Mouse (Mus musculus) adrenal gland, postnatal 14 days (tissue): Measurements from ENCODE around the gene Tbl1x. TPM values are rescaled to one million over a fixed set of nuclear protein-coding genes. Genes with fewer than 3 reads are reported as not detected.

Experiments
- DNase-seq: peaks from one replicate; pipeline ENCODE4 v3.0.0; 2021; ENCODE audit warnings: mixed read lengths
- total RNA-seq: library from RNA; stranded (reverse); gene quantifications from 2 replicates; pipeline ENCODE4 v1.2.3, GENCODE M21; 2021

Gene Tbl1x
- total RNA-seq, 1 experiment from 2014 or later = 64.3 TPM

DNA sequence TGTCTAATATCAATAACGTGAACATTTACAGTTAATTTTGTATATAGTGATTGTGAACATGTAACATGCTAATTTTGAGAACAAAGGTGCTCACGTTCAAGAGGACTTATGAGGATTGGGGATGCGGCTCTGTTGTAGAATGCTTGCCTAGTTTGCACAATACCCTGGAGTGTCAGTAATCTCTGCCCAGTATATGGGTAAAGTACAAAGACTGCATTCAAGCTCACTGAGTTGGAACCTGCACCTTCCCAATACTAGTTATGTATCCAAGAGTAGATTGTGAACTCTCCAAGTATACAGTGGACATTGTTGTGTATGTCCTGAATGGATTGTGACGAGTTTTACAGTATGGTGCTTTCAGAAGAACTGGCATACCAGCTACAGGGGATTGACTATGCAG is 33.7 kb downstream of the Tbl1x start:
- no peak for DNase-seq

DNA sequence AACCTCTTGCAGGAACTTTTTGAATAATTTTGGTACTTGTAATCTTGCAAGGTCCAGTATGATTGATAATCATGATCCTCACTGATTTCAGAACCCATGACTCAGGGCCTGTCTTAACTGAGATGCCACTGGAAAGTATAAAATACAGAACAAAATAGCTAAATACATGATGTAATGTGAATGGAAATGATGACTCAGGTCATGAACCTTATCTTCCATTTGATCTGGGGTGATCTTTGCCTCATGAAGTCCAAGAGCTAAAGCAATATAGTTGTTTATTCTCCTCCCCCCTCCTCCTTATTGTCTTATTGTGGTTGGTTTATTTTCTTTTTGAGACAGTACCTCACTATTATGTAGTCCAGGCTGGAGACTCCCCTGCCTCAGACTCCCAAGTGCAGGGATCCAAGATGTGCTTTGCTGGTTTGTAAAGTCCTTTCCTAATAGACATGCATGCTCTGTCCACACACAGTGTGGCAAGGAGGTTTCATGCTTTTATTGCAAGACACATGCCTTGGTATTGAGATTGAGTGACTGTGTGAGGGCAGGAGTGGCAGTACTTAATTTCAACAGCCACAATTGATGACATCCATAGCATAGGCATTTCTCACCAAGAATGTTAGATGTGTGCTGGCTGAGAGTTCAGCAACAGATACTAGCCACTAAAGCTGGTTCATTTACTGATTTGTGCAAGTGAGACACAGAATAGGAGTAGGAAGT is 34.7 kb downstream of the Tbl1x start:
- DNase-seq = no peak

DNA sequence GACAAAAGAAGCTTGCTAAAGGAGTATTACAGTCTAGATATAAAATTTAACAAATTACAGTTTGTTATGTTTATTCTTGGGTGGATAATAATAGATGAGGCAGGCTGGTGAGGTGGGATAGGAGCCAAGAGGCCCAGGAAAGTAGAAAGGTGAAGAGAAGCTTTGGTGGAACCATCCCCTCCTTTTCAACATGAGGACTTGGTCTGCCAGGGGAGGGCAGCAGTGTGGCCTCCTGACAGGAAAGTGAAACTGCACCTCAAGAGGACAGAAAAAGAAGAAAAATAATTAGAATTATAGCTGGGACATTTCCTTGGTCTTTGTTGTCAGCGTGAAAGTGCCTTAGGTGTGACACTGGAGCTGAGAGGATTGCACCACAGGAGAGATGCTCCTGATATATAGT is 35.6 kb downstream of the Tbl1x start:
- peak; percentile 17 for DNase-seq

DNA sequence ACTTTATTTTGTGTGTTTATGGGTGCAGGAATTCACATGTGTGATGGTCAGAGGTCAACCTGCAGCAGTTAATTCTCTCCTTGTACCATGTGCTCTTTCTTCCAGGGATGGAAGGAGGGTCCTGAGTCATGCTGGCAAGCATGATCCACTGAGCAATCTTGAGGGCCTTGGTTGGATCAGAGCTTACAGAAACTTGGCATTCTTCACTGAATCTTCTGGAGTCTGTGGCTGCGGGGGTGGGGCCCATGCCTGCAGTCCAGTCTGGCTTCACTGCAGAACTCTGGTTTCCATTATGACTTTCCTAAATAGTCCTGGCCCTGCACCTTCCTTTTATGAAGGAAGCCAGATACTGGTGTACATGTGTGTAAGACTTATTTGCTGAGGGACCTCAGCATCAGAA is 38.1 kb downstream of the Tbl1x start:
- DNase-seq = peak; percentile 51

DNA sequence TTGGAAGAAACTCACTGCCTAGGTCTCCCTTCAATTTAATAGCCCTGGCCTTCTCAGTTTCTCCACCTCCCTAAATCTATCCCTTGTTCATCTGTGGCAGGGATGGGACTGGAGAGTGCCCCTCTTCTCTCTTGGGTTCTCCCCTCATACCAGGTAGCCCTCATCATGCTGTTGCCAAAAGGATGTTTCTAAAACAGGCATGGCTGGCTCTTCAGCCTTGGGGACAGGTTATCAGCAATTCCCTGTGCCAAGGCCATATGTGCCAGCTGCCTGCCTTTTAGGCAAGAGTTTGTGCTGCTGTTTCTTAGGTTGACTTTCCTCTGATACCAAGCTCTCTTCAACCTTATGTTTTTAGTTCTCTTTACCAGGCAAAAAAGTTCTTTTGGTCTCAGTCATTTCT is 39.6 kb downstream of the Tbl1x start:
- no peak for DNase-seq

DNA sequence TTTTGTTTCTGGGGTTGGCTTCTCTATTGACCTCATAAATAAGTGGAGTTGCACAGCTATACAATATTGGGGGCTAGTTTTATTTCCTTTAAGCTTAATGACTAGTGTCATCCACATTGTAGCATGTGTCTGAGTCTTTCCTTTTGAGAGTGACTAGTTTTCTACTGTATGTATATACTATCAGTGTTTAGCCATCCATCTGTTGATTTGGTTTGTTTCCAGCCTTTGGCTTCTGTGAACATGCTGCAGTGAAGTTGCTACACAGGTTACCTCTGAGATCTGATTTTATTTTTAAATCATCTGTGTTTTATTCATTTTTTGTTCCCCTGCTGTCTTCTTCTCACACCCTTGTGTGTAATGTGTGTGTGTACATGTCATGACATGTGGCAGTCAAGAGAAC is 40.5 kb downstream of the Tbl1x start:
- DNase-seq = no peak

DNA sequence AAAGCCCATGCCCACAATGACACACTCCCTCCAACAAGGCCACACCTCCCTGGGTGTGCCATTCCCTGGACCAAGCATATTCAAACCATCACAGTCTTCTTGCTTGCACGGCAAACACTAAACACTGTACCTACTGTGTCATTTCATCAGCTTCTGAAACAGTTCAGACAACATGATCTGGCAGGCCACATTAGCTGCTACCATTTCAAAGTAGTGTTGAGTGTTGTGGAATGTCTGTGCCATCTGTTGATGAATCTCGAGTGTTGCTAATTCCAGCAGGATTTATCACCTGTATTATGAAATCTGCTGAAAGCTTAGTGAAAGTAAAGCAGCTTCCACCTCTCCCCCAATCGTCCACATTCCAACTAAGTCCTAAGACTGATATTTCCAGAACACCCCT is 41.3 kb downstream of the Tbl1x start:
- no peak for DNase-seq

DNA sequence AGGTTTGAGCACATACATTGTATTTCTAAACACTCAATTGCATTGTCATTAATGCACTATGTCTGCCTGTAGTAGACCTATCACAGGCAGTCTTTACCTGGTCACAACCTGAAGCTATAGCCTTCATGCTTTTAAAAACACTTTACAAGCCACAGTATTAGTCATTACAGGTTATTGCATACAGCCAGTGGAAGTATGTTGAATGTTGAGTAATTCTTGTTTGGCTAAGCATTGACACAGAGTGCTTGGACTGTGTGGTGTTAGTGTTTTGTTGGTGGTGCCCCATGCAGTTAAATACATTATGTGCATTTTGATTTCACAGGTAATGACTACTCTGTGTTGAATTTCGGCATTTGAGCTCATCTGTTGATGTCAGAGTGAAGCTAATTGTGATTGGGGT is 45.2 kb downstream of the Tbl1x start:
- no peak for DNase-seq

DNA sequence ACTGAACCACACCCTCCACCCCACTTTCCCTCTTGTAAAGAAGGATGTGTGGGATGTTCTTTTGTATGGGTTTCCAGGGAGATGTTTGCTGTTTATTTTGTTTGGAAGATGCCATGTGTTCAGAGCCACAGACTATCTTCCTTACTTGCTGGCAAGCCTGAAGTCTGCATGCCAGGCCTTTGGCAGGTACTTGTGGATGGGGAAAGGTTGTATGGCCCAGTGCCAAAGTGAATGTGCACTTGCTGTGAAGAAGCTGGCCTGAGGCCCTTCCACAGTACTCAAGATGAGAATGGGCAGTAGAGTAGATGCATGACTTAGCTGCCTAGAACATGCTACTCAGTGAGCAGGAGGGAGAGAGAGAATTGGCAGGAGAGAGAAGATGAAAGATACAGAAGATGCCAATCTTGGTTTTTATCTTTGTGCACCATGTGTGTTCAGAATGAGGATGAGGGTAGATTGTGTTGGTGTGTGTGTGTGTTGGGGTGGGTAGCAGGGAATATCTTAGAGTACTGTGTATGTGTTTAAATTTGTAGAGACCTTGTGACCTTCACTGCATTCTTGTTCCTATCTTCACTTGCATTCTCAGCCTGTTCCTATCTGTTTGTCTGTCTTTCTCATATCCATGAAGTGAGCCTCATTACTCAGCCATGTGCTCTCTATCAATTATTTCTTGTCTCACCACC is 48.5 kb downstream of the Tbl1x start:
- DNase-seq = peak; percentile 55

DNA sequence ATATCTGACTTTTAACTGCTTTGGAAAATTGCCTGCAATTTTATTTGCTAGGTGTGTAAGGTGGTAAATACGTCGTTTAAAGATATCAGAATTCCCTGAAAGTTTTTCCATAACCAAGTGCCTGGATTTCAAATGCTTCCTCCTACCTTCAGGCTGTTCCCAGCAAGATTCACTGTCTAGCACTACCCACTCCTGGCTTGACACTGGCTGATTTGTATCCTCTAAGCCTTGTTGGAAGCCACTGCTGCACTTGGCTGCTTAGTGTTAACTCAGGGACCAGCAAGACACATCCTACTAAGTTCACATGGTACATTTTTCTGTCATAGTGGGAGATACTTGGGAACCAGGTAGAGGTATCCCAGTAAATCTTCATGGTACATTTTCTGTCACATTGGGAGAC is 52.8 kb downstream of the Tbl1x start:
- no peak for DNase-seq

DNA sequence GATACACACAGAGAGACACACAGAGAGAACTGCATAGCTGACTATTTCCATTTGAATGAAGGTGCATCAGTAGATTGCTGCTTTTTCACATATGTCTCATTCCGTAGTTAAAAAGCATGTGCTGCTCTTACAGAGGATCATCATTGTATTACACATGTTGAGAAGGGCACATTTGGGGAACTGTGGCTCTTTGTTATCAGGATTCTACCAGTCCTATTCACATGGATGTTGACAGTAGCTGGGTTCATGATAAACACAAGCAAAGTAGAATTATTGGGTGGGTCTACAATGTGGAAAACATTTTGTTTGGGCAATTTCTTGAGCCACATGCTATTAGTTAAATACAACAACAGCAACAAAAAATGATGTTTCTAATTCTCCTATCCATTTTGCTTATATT is 55.9 kb downstream of the Tbl1x start:
- DNase-seq = no peak

DNA sequence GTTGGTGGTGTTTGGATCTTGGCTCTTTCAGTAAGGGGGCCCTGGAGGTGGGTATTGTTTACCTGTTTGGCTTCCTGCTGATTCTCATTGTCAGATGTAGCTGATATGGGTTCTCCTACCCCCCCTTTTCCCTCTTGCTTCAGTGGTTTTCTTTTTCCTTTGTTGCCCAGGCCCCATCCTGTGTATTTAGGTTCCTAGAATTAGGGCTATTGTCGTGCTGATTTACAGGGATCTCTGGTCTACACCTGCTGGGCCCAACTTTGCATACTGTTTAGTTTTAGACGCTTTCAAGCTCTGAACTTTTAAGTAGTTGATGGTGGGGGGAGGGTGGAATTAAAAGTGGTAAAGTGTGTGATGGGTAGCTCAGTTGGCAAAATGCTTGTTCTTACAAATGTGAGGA is 57.2 kb downstream of the Tbl1x start:
- DNase-seq = no peak

DNA sequence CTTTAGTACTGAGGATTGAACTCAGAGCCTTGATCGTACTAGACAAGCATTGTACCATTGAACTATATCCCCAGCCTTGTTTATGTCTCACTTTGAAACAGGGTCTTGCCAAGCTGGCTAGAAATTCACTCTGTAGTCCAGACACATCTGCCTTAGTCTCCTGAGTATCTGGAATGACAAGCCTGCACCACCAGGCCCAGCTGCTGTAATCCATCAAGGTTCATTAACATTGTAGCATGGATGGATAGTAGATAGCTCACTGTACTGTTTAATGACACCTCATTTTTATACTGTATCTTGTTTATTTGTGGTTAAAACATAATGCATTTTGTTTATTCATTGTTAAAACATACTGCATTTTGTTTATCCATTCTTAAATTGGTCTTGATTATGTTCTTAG is 62.9 kb downstream of the Tbl1x start:
- DNase-seq = no peak

DNA sequence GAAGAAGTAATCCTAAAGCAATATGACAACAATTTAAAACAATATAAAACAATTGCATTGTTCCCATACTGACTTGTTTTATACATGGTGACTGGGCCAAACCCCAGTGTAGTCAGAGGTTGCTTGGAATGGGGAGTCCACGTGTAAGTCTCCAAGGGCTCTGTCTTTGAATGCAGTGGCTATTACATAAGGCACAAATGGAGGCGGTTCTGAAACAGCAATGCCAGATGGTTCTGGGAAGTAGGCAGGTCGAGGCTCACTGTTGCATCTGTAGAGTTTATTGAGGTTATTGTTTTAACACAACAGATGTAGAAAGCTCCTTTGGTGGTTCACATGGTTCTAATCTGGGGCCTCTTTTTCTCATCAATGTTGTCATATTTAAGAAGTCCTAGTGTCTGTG is 66.3 kb downstream of the Tbl1x start:
- DNase-seq = no peak

DNA sequence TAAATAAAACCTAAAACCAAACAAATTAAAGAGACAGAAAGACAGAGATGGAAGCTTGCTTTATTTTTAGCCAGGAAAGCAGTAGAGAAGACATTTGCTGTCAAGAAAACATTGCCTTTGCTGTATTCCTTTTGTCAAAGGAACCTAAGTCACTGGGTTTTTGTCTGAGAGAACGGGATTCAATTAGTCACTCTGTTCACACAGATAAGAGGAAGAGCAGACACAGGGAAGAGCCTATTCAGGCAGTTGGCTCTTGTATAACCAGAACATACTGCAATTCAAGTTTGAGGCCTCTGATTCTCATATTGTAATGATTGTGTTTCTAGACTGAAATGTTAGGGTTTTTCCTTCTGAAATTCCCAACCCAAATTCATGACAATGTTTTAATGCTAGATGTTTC is 67.4 kb downstream of the Tbl1x start:
- DNase-seq = no peak

DNA sequence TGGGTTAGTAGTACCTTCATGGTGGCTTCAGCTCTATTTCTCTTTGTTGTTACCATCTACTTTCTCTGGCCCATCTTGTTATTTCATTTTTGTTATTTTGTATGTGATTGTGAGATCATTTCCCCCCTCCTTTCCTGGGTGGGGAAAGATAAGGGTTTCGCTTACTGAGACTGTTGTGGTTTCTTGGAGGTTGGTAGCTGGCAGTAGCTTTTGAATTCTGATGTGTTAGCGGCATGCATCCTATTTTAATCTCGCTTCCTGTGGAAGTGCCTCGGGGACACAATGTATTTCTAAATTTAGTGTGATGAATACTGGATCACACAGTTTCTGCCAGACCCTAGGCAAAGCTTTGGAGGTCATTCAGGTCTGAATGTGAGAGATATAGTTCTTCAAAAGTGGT is 69.2 kb downstream of the Tbl1x start:
- no peak for DNase-seq

DNA sequence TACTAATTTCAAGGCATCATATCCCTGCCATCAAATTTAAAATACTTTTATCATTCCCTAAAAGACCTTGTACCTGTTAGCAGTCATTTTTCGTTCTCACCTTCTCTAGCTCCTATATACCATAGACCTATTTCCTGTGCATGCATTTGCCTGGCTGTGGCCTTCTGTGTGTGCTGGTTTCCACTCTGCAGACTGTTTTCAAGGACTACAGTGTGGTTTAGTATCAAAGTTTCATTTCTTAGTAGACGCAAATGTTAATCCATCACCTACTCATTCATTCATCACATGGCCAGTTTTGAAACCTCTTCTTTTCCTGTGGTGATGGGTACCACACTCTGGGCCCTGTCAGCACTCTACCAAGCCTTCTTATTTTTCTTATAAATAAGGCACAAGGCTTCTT is 75.2 kb downstream of the Tbl1x start:
- no peak for DNase-seq

DNA sequence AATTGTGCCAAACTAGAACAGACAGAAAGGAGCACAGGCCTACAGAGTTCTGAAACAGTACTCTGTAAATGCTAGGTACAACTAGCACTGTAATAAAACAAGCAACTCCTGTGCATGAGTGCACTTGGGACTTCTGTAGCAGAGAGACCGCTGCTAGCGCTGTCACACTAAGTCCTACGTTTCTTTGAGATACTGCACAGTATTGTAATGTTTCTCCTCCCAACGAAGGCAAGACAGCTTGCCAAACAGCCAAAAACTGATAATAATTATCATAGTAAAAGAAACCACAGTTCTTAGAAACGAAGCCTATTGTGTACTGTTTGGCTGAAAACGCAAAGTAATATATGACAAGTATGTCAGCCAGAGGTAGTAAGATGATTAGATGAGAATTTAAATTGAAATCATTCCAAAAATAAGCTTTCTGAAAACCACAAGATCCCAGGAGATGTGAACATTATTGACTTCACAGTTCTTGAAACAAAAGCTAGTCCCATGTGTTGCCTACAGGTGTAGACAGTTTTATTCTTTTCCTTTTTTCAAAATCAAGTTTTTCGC is 83.9 kb downstream of the Tbl1x start:
- no peak for DNase-seq

DNA sequence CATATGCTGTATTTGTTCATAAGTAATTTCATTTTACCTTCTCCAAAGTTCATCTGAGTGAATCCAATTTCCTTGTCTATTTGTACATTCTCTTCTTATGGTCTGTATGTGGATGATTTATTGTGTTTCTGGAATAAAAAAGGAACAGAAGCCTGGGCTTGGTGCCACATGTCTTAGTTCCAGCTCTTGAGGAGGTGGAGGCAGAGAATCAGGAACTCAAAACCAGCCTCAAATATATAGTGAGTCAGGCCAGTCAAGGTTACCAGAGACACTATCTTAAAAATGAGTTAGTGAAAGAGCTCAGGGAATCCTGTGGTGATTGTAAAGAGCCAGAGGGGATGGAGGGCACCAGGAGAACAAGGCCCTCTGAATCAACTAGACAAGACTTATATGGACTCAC is 86.9 kb downstream of the Tbl1x start:
- peak; percentile 14 for DNase-seq

DNA sequence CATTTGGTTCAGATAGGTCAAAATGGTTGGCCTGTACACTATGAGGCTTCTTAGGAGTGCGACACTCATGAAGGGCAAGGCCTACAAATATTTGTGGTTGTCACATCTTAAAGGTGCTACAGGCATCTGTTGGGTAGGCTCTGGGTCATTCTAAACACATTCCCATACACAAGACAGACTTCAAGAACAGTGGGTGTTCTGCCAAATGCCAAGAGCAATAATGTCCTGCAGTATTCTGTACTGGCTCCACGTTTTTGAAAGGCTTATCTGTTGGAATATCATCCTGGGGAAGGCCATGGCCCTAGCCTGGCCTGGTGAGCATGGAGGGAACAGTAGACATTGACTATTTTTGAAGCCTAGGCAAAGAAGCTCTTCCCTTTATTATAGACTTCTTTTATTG is 87.9 kb downstream of the Tbl1x start:
- DNase-seq = no peak

DNA sequence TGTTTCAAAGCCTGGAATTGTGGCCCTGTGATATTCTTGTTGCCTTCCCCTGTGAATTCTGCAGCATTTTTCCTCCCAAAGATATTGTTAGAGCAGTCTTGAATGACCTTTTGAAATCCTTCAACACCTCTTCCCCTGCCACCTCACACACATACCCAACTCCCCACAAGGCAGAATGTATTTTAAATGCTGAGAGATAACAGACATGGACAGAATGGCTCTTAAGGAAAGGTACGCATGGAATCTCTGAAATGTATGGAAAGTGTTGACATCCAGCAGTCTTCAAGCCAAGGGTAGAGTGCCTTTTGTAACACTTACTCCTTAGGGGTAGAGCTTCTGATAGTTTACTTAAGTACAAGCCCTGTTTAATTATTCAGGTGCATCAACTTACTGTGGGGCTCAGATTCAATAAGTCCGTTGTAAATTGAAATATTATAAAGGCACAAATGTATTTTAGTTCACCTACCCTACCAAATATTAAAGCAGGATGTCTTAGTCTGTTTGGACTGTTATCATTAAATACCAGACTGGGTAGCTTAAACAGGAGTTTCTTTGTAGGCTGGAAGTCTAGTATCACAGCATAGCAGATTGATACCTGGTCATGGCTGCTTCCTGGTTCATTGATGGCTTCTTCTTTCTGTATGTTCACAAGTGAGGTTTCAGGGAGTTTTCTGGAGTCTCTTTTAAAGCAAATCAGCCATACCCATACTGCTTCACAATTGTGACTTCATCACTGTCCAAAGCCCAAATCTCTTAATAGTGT is 92.9 kb downstream of the Tbl1x start:
- DNase-seq = no peak

DNA sequence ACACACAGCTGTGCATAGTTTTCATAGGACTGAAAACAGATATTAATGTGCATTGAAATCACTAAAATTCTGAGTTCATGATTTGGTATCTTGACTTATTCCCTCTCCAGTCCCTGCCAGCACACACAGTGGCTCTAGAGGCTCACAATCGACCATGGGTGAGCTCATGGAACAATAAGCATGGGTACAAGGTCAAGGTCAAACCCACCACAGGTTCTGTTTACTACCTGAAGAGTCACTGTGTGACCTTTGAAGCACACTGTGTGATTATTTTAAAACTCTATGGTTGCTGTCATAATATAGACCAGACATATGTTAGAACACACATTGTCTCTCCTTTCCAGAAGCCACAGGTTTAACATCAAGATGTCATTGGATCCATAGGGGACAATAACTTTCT is 96.7 kb downstream of the Tbl1x start:
- DNase-seq = no peak
